Mouse (Mus musculus): ENCODE data around the gene Timm9. TPM values are rescaled to one million over a fixed set of nuclear protein-coding genes. Genes with fewer than 3 reads are reported as not detected.

The Timm9 gene
- polyA plus RNA-seq, 1 experiment from 2014 or later = 72.8 TPM

DNA sequence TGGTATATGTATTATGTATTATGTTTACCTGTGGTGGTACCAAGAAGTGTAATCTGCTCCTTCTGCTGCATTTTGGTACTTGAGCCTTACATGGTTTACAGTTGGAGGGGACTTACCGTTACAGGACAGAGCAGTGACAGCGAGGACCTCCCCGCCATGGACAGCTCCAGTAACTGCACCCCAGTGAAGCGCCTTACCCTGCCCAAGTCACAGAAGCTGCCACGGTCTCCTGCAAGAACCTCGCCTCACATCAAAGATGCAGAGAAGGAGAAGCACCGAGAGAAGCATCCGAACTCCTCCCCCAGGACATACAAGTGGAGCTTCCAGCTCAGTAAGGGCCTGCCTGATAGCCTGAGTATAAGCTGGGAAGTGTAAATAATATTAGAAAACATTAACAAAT lies 50.2 kb downstream of the Timm9 start:
- Histone ChIP-seq H3K36me3 (peaks cover 21% of the 10 kb centered on the region), H3K9me3 (replicated peaks) (no peaks in the 10 kb centered on the region), H3K4me2 (replicated peaks) (no peak overlapping the region), H3K4me3 (no peak overlapping the region), H3K4me1 (no peaks in the 10 kb centered on the region), H3K9ac (no peak overlapping the region), H3K27ac (no peak overlapping the region), H3K27me3 (no peaks in the 10 kb centered on the region)
- ATAC-seq (ENCODE audit: low FRiP score) = no peak
- WGBS = 94% methylated on average over 8 of the region's 8 CpGs

Other genes starting within 250 kb of the Timm9 start
- gene Actr10, start 198.8 kb downstream of the Timm9 start, polyA plus RNA-seq (2016; fragmentation: Nextera tagmentation; extraction: Ambion mirVana) = 228 and 246 TPM in 2 replicates
- gene Psma3, start 162.1 kb downstream of the Timm9 start, polyA plus RNA-seq (2016; fragmentation: Nextera tagmentation; extraction: Ambion mirVana) = 509 and 532 TPM in 2 replicates
- gene Arid4a, start 120.7 kb downstream of the Timm9 start, polyA plus RNA-seq (2016; fragmentation: Nextera tagmentation; extraction: Ambion mirVana) = 35.1 and 36.4 TPM in 2 replicates
- gene Tomm20l, start 25.3 kb downstream of the Timm9 start, polyA plus RNA-seq (2016; fragmentation: Nextera tagmentation; extraction: Ambion mirVana) = not detected in 2 replicates
- gene 2700049A03Rik, start 164 bp upstream of the Timm9 start, polyA plus RNA-seq (2016; fragmentation: Nextera tagmentation; extraction: Ambion mirVana) = 17.9 and 18.6 TPM in 2 replicates
- gene Dact1, start 173.2 kb upstream of the Timm9 start, polyA plus RNA-seq (2016; fragmentation: Nextera tagmentation; extraction: Ambion mirVana) = 50.6 and 53.0 TPM in 2 replicates